Mouse (Mus musculus): ENCODE results near the gene Cdh4.

DNA sequence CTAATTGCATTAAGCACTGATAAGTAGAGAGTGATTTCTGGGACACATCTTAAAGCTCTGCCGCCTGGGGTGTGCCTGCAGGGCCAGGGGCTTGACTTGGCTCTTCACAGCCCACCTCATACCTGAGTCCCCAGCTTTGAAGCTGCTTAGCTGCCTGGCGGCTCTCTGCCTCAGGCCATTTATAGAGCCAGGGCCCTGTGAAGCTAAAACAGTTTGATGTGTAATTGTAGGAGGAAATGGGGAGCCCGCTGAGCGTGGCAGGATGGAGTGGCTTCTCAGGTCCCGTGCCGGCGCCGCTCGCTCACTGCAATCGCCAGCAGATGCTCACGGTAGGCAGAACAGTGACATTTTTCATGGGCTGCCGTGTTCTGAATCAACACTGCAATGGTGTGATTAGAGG, 123.4 kb downstream of the Cdh4 start:
- TF ChIP-seq POLR2A (IDR thresholded peaks at IDR 0.05; ENCODE audit: borderline replicate concordance, insufficient read depth, low read length) (no peak), CTCF (IDR thresholded peaks at IDR 0.05; ENCODE audit: borderline replicate concordance, insufficient read depth, low read depth, low read length) (no peak)

Measured in cerebellum, adult 2 months (tissue).